Mouse (Mus musculus): ENCODE data around the gene Gnpda2.
A peak's percentile ranks its signal among the peaks of the same experiment; 100 is the strongest.

The Gnpda2 gene

GRCm38 (mm10) chr5:69591640-69592461 lies at the start of gene Gnpda2:
Gene Gnpda2 (minus strand): TSS chr5:69592340.
- peak; percentile 70 for DNase-seq (ENCODE audit: extremely low read depth, insufficient read length, low spot score)

- no peak for DNase-seq (ENCODE audit: extremely low read depth, insufficient read length, low spot score)
Measured at GRCm38 (mm10) chr5:69634766-69635165, 42.6 kb upstream of the Gnpda2 start.

- DNase-seq (ENCODE audit: extremely low read depth, insufficient read length, low spot score): no peak
Measured at GRCm38 (mm10) chr5:69620899-69621298, 28.8 kb upstream of the Gnpda2 start.

- DNase-seq (ENCODE audit: extremely low read depth, insufficient read length, low spot score): no peak
Measured at GRCm38 (mm10) chr5:69613209-69613796, 21.2 kb upstream of the Gnpda2 start.

- no peak for DNase-seq (ENCODE audit: extremely low read depth, insufficient read length, low spot score)
Measured at GRCm38 (mm10) chr5:69601027-69601426, 8.9 kb upstream of the Gnpda2 start.

- peak; percentile 11 for DNase-seq (ENCODE audit: extremely low read depth, insufficient read length, low spot score)
Measured at GRCm38 (mm10) chr5:69557404-69557935, 34.7 kb downstream of the Gnpda2 start.

GRCm38 (mm10) chr5:69556628-69557403 lies 35.3 kb downstream of the Gnpda2 start, which contains the start of gene Guf1:
Gene Guf1 (plus strand): TSS chr5:69556923.
- DNase-seq (ENCODE audit: extremely low read depth, insufficient read length, low spot score): peak; percentile 90

- no peak for DNase-seq (ENCODE audit: extremely low read depth, insufficient read length, low spot score)
Measured at GRCm38 (mm10) chr5:69542489-69542888, 49.7 kb downstream of the Gnpda2 start, which contains the start of gene Yipf7. Gene Yipf7 (minus strand): TSS chr5:69542648.

GRCm38 (mm10) chr5:69541680-69542079 lies 50.5 kb downstream of the Gnpda2 start:
- DNase-seq (ENCODE audit: extremely low read depth, insufficient read length, low spot score): no peak

GRCm38 (mm10) chr5:69523944-69524343 lies 68.2 kb downstream of the Gnpda2 start:
- no peak for DNase-seq (ENCODE audit: extremely low read depth, insufficient read length, low spot score)
